Mouse (Mus musculus) liver, embryonic 14.5 days (tissue): Measurements from ENCODE around the gene Rora. TPM values are rescaled to one million over a fixed set of nuclear protein-coding genes. Genes with fewer than 3 reads are reported as not detected.

Source experiments
- ATAC-seq: fragments of 200-750 bp; cut with Nextera tagmentation; 2 replicates; pipeline ENCODE4 v1.8.0; 2017; ENCODE audit warnings: moderate number of reproducible peaks, mild to moderate bottlenecking, moderate library complexity; ENCODE audit not compliant: insufficient read depth
- DNase-seq, 3 experiments: peaks; one replicate each; pipeline ENCODE4 v3.0.0-alpha.2; 2012 to 2013; ENCODE audit warnings: low read depth in 3 of 3, low spot score in 3 of 3
- H3K27ac ChIP-seq: fragments of 300-500 bp; sonication (generic); 2 replicates; pipeline ENCODE4 v1.5.1; 2014; ENCODE audit warnings: moderate library complexity, mild to moderate bottlenecking, control low read depth, inconsistent platforms
- H3K27me3 ChIP-seq: fragments of 300-500 bp; sonication (generic); 2 replicates; pipeline ENCODE4 v1.6.1; 2014; ENCODE audit warnings: mild to moderate bottlenecking, low read length, moderate library complexity; ENCODE audit not compliant: control insufficient read depth, insufficient read depth
- H3K36me3 ChIP-seq: fragments of 300-500 bp; sonication (generic); replicated peaks from 2 replicates; pipeline ENCODE4 v1.6.1; 2014; ENCODE audit warnings: low read depth; ENCODE audit not compliant: control insufficient read depth, insufficient read depth
- H3K4me1 ChIP-seq, 2 experiments: fragments of 200-500 bp in 1 of 2; fragments of 300-500 bp in 1 of 2; sonication (generic) in 1 of 2; replicated peaks; 2 replicates each; pipeline ENCODE4 v1.6.1; 2012 to 2014; ENCODE audit warnings: antibody characterized with exemption in 1 of 2, inconsistent platforms in 1 of 2, low read length in 1 of 2; ENCODE audit not compliant: control insufficient read depth in 2 of 2, insufficient read depth in 2 of 2
- H3K4me2 ChIP-seq: fragments of 300-500 bp; sonication (generic); 2 replicates; pipeline ENCODE4 v1.6.1; 2014; ENCODE audit warnings: low read depth, mild to moderate bottlenecking, control low read depth, moderate library complexity
- H3K4me3 ChIP-seq, 2 experiments: fragments of 200-500 bp in 1 of 2; fragments of 300-500 bp in 1 of 2; sonication (generic) in 1 of 2; 2 replicates each; pipeline ENCODE4 v1.5.1; 2012 to 2014; ENCODE audit warnings: low read depth in 2 of 2, low read length in 2 of 2, mild to moderate bottlenecking in 2 of 2, control low read depth in 1 of 2, inconsistent platforms in 1 of 2, moderate library complexity in 1 of 2; ENCODE audit not compliant: insufficient read depth in 1 of 2
- H3K9ac ChIP-seq: fragments of 300-500 bp; sonication (generic); replicated peaks from 2 replicates; pipeline ENCODE4 v1.6.1; 2014; ENCODE audit warnings: mild to moderate bottlenecking, control low read depth, moderate library complexity
- H3K9me3 ChIP-seq: fragments of 300-500 bp; sonication (generic); 2 replicates; pipeline ENCODE4 v1.6.1; 2016; ENCODE audit warnings: low read length, mixed read lengths; ENCODE audit not compliant: control insufficient read depth
- CTCF ChIP-seq: IDR thresholded peaks from 2 replicates; pipeline ENCODE4 v1.5.1; 2016; ENCODE audit warnings: antibody characterized with exemption, low read depth, control low read depth
- EP300 ChIP-seq: IDR thresholded peaks from 2 replicates; pipeline ENCODE4 v1.6.1; 2016; ENCODE audit warnings: antibody characterized with exemption, low read depth
- WGBS: fragments of 180-500 bp; shearing (Covaris S2); extraction: QIAGEN DNeasy Blood & Tissue Kit; methylation state at CpG from one replicate; pipeline ENCODE4 v1.1.7; 2014; ENCODE audit not compliant: insufficient replicate concordance; 5-methylcytosine and 5-hydroxymethylcytosine counted together
- polyA plus RNA-seq, 2 experiments: library from polyadenylated mRNA; depleted of rRNA in 1 of 2; stranded (reverse) in 1 of 2; unstranded in 1 of 2; fragments of >200 nt; fragmentation: Nextera tagmentation in 1 of 2; extraction: Ambion mirVana in 1 of 2; gene quantifications; 2 replicates each; pipeline versions ENCODE4 v1.2.1 to v1.2.3; 2012 to 2014

The Rora gene
- polyA plus RNA-seq, 2 experiments, result 0.85 to 2.9 TPM

DNA sequence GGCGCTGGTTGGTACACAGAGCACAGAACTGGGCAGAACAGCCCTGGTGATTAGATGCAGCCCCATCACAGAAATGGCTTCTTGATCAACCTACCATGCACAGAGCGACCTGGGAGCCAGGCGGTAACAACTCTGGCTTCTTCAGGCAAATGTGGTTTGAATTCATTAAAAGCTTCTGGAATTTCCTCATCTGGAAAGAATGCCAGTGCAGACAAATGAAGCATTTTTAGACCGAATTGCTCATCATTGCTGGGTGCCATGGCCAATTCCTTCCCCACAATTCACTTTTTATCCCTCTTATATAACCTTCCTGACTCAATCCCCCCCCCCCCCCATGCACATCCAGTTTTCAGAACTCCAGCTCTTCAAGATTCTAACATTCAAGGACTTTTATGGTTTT, 28.6 kb upstream of the Rora start:
- no peaks in the 10 kb centered on the region for H3K27me3 ChIP-seq
- H3K4me1 ChIP-seq, result no peaks in the 10 kb centered on the region
- no peaks in the 10 kb centered on the region for H3K36me3 ChIP-seq
- H3K9me3 ChIP-seq, result no peaks in the 10 kb centered on the region
- ATAC-seq, result no peak
- no peak for DNase-seq
- WGBS, result 69% methylated on average over 4 of the region's 4 CpGs
- TF ChIP-seq EP300 (no peak), CTCF (no peak)
- no peak overlapping the region for H3K4me2 ChIP-seq
- no peak overlapping the region for H3K9ac ChIP-seq
- H3K27ac ChIP-seq, result no peak overlapping the region
- no peak overlapping the region for H3K4me3 ChIP-seq

DNA sequence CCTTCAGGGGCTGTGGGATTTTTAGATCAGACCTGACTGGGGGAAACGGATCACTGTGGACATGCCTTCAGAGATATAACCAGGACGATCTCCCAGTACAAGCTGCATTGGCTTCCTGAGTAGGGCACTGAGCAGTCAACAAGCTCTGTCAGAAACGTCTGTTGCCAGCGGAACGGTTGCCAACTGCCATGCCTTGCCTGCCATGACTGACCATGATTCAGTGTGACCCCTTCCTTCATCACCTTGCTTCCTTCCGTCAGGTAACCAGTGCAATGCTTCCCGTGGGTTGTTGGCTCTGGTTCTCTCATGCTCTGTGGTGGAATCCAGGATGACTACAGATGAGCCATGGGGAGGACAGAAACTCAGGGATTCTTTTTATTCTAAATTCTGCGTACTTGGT, 16.3 kb upstream of the Rora start:
- H3K27ac ChIP-seq, result no peak overlapping the region
- H3K36me3 ChIP-seq, result no peaks in the 10 kb centered on the region
- H3K9me3 ChIP-seq, result no peaks in the 10 kb centered on the region
- no peak overlapping the region for H3K9ac ChIP-seq
- no peak overlapping the region for H3K4me3 ChIP-seq
- TF ChIP-seq CTCF (no peak), EP300 (no peak)
- ATAC-seq, result no peak
- H3K4me1 ChIP-seq, result no peaks in the 10 kb centered on the region
- WGBS, result 68% methylated on average over 8 of the region's 8 CpGs
- DNase-seq, result no peak
- no peaks in the 10 kb centered on the region for H3K27me3 ChIP-seq
- no peak overlapping the region for H3K4me2 ChIP-seq

DNA sequence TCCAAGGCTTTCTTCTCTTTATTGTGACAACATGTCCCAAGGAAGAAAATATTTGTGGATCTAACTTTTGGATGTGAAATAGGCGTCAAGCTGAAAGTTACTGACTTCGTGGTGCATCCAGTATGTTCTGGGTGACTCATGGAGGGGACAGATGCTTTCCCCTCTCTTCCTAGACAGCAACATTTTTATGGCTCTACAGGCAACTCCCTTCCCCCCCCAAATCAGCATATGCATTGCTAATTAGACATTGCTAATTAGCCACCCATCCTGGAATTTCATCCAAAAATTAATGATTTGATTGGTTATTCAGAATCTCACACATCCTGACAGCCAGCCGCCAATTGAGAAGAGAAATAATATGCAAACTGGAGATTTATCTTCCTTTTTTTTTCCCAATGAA, 12.5 kb upstream of the Rora start:
- ATAC-seq (no peak), DNase-seq (no peak)
- H3K4me3 ChIP-seq, result no peak overlapping the region
- TF ChIP-seq CTCF (no peak), EP300 (no peak)
- no peaks in the 10 kb centered on the region for H3K4me1 ChIP-seq
- H3K9ac ChIP-seq, result no peak overlapping the region
- 51% methylated on average over 3 of the region's 3 CpGs for WGBS
- H3K4me2 ChIP-seq, result no peak overlapping the region
- no peaks in the 10 kb centered on the region for H3K36me3 ChIP-seq
- no peaks in the 10 kb centered on the region for H3K9me3 ChIP-seq
- H3K27me3 ChIP-seq, result no peaks in the 10 kb centered on the region
- H3K27ac ChIP-seq, result no peak overlapping the region

DNA sequence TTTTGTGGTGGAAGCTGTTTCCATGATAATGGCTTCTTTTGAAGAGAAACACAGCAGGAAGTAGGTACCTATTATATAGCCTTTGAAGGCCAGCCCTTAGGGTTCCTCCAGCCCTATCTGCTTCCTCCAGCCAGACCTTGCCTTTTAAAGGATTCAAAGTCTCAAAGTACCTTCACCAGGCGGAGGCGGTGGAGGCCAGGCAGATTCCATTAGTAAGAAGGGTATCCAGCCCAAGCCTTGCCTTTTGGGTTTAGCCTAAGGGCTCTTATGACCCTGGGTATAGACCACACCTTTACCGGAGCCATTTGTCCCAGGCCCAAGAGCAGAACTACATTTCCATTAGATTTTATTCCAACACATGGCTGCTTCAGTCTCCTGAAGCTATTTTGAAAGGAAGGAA, 5.5 kb upstream of the Rora start:
- 57% methylated on average over 3 of the region's 3 CpGs for WGBS
- Histone ChIP-seq H3K27ac (no peak overlapping the region), H3K4me3 (no peak overlapping the region), H3K4me1 (no peaks in the 10 kb centered on the region), H3K36me3 (no peaks in the 10 kb centered on the region), H3K27me3 (peaks cover 5% of the 10 kb centered on the region), H3K9me3 (no peaks in the 10 kb centered on the region), H3K4me2 (no peak overlapping the region), H3K9ac (no peak overlapping the region)
- DNase-seq, result no peak
- no peak for ATAC-seq
- no peak for TF ChIP-seq CTCF
- TF ChIP-seq EP300, result no peak

DNA sequence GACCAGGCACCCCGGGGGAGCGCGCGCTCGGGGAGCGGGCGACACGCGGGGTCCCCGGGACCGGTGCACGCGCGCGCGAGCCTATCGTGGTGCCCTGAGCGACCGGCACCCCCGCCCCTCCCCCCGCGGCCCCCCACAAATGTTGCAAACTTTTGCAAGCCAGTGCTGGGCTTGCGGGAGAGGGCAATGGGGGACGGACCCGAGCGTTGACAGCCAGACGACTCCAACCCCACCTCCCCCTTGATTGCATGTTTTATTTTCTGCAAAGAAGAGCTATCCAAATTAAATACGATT, 400 bp downstream of the Rora start:
- H3K27me3 ChIP-seq, result peaks cover 31% of the 10 kb centered on the region
- no peaks in the 10 kb centered on the region for H3K4me1 ChIP-seq
- DNase-seq, result no peak
- H3K4me3 ChIP-seq, result peak overlapping the region; percentile 54 to 66
- H3K9me3 ChIP-seq, result no peaks in the 10 kb centered on the region
- peak overlapping the region; percentile 61 for H3K4me2 ChIP-seq
- TF ChIP-seq CTCF (no peak), EP300 (no peak)
- H3K27ac ChIP-seq, result no peak overlapping the region
- WGBS, result 2% methylated on average over 23 of the region's 28 CpGs
- ATAC-seq, result 0 out of 2 replicates have a peak, but pooled peaks have one; percentile 13
- H3K36me3 ChIP-seq, result no peaks in the 10 kb centered on the region
- no peak overlapping the region; the same call in 1 of the 2 replicates for H3K9ac ChIP-seq
